Mouse (Mus musculus): ENCODE data around the gene Gemin4. TPM values are rescaled to one million over a fixed set of nuclear protein-coding genes. Genes with fewer than 3 reads are reported as not detected.

Gene Gemin4
- total and polyA plus RNA-seq, 3 experiments = 17.8 to 95.7 (median 23.8) TPM

DNA sequence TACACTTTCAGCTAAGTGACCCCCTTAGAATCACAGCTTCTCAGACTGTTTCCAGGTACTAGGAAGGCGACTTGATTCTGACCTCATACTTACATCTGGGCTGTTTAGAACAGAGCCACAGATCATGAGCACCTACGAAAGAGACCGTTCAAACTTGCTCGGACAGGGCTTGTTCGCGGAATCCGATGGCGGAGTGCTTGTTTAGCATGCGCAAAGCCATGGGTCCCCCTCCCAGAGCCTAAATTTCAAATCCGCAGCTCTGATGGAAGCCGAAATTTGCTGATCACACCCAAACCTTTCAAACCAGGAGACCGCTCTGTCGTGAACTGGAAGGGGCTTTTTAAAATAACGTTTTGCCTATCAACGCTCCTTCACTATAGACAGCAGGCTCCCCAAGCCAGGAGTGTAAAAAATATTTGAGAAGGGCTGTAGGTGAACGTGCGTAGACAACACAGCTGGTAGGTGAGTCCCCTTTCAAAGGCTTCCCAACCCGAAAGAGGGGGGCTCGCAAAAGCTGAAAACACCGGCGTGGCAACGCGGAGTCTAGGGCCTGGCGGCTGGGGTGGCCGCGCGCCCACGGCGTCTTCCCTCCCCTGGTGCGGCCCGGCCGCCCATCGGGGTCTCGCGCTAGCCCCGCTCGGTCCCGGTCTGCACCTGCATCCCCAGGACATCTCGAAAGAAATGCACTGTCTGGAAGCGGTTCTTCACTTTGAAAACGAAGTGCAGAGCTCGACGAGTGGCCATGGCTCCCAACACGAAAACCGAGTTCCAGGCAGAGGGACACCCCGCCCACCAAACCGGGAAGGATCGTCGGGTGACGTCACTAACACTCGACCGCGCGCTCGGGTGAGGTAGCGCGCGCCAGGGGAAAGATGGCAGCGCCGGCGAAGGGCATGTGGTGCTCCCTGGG, 25.7 kb upstream of the Gemin4 start, which contains the start of the genes Mrm3 and Glod4 (continued):
- TF ChIP-seq ZMIZ1 (IDR thresholded peaks at IDR 0.05; ENCODE audit: low read depth, low read length) = no peak; the same call in 1 of the 2 replicates
- peak; percentile 16; the same call in 1 of the 2 replicates for TF ChIP-seq GATA1 (IDR thresholded peaks at IDR 0.05; ENCODE audit: low read depth, low read length)
- TF ChIP-seq ZNF384 (IDR thresholded peaks at IDR 0.05; ENCODE audit: low read depth, low read length) = no peak
- no peak for TF ChIP-seq USF1 (IDR thresholded peaks at IDR 0.05; ENCODE audit: low read depth, low read length)

DNA sequence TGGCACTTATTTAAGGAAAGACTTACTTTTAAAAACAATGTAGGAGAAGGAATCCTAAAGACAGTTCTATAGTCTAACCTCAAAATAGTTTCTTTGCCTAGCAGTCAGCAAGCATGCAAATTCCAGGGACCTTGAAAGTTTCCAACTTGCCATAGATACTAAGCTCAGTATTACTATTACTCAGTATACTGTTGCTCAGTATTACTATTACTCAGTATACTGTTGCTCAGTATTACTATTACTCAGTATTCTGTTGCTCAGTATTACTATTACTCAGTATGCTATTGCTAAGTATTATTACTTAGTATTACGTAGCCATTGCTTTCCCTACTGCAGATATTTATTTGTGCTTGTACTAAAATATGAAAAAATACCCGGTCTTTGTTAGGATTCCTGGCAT, 22.3 kb upstream of the Gemin4 start:
- H3K4me3 ChIP-seq (ENCODE audit: control insufficient read depth in 1 of 2, insufficient read depth in 1 of 2, low read depth in 2 of 2, low read length in 2 of 2) = no peak overlapping the region
- no peaks in the 10 kb centered on the region for H3K27me3 ChIP-seq (ENCODE audit: control insufficient read depth in 1 of 2, insufficient read depth in 2 of 2, low read length in 2 of 2)
- no peak overlapping the region for H3K27ac ChIP-seq (ENCODE audit: control insufficient read depth, low read depth, low read length)
- no peak for DNase-seq (ENCODE audit: low read depth, low spot score)
- H3K4me1 ChIP-seq (ENCODE audit: control insufficient read depth in 1 of 2, insufficient read depth in 2 of 2, low read length in 2 of 2) = peaks cover 0 to 9% of the 10 kb centered on the region in 2 experiments; a peak in 2 of 4 replicates
- H3K9me3 ChIP-seq (replicated peaks; ENCODE audit: insufficient read depth, low read length) = no peaks in the 10 kb centered on the region
- H3K9ac ChIP-seq (ENCODE audit: control insufficient read depth, low read depth, low read length, poor library complexity, severe bottlenecking) = no peak overlapping the region
- peaks cover 19% of the 10 kb centered on the region for H3K79me2 ChIP-seq (ENCODE audit: control insufficient read depth, insufficient read depth, low read length, poor library complexity)
- H3K36me3 ChIP-seq (ENCODE audit: control insufficient read depth in 1 of 2, insufficient read depth in 2 of 2, low read length in 2 of 2) = peaks cover 3 to 8% of the 10 kb centered on the region in 2 experiments
- no peak for TF ChIP-seq MXI1 (IDR thresholded peaks at IDR 0.05; ENCODE audit: low read depth, low read length)
- no peak for TF ChIP-seq TAL1 (IDR thresholded peaks at IDR 0.05; ENCODE audit: low read length)
- no peak for TF ChIP-seq NRF1 (IDR thresholded peaks at IDR 0.05; ENCODE audit: insufficient read depth, low read depth, low read length, poor library complexity, severe bottlenecking)
- TF ChIP-seq ZMIZ1 (IDR thresholded peaks at IDR 0.05; ENCODE audit: low read depth, low read length) = no peak
- TF ChIP-seq RAD21 (IDR thresholded peaks at IDR 0.05; ENCODE audit: low read depth, low read length) = no peak
- no peak for TF ChIP-seq POLR2A (IDR thresholded peaks at IDR 0.05; ENCODE audit: control insufficient read depth in 1 of 2, insufficient read depth in 1 of 2, low read depth in 1 of 2, low read length in 2 of 2, poor library complexity in 1 of 2)
- no peak for TF ChIP-seq HCFC1 (IDR thresholded peaks at IDR 0.05; ENCODE audit: low read depth, low read length)
- no peak for TF ChIP-seq NELFE (IDR thresholded peaks at IDR 0.05; ENCODE audit: low read depth, low read length)
- no peak for TF ChIP-seq SIN3A (IDR thresholded peaks at IDR 0.05; ENCODE audit: low read length)
- TF ChIP-seq EP300 (IDR thresholded peaks at IDR 0.05; ENCODE audit: low read depth in 1 of 2, low read length in 2 of 2) = no peak
- no peak for TF ChIP-seq ZNF384 (IDR thresholded peaks at IDR 0.05; ENCODE audit: low read depth, low read length)
- no peak for TF ChIP-seq RCOR1 (IDR thresholded peaks at IDR 0.05; ENCODE audit: low read depth, low read length)
- TF ChIP-seq ZKSCAN1 (IDR thresholded peaks at IDR 0.05; ENCODE audit: low read depth, low read length) = no peak
- TF ChIP-seq MAFK (IDR thresholded peaks at IDR 0.05; ENCODE audit: borderline replicate concordance, low read depth, low read length) = no peak
- TF ChIP-seq USF2 (IDR thresholded peaks at IDR 0.05; ENCODE audit: borderline replicate concordance in 1 of 2, insufficient read depth in 1 of 2, low read depth in 1 of 2, low read length in 2 of 2) = no peak
- TF ChIP-seq KAT2A (conservative IDR thresholded peaks at IDR 0.05; ENCODE audit: low read depth, low read length) = no peak
- TF ChIP-seq POLR2AphosphoS5 (IDR thresholded peaks at IDR 0.05; ENCODE audit: borderline replicate concordance, low read depth, low read length) = no peak
- no peak for TF ChIP-seq MAZ (IDR thresholded peaks at IDR 0.05; ENCODE audit: low read depth, low read length)
- no peak for TF ChIP-seq UBTF (IDR thresholded peaks at IDR 0.05; ENCODE audit: borderline replicate concordance, insufficient read depth, low read depth, low read length)

All from MEL (cell line).